ENCODE assay signal across 9 mouse cellular contexts in genomic region chr3:28564370-28565357, GRCm38 (mm10).
A peak's percentile ranks its signal among the peaks of the same experiment; 100 is the strongest.
DNase-seq lines count a peak whose midpoint lies in the region; ATAC-seq and TF ChIP-seq lines count a peak whose summit lies in the region.
"Had no signal": no experiment of that assay in that cellular context is flagged by ENCODE, and none has a peak within 500 bp of the region (broad histone marks: within the 10 kb centered on the region; RNA-seq: fewer than 3 reads in every experiment).

No protein-coding gene starts in this region.

- no peaks in the 10 kb centered on the region for H3K79me2 ChIP-seq in liver, adult 2 months (ENCODE audit: control insufficient read depth, insufficient read depth, low read length)

- peak; percentile 24 to 57 for DNase-seq in cerebellum, postnatal 14 days
- DNase-seq in cerebellum, adult 9-10 months: no peak
- no peak for DNase-seq in liver, adult 2 months (ENCODE audit: extremely low read depth, low read depth, low spot score)
- DNase-seq in liver: no peak
- peak; percentile 67 to 68 for DNase-seq in right cerebral cortex, postnatal 10 days (ENCODE audit: low spot score in 2 of 2)
- DNase-seq in adrenal gland, adult (ENCODE audit: inconsistent age in 2 of 2, low spot score in 1 of 2): no peak

- 0 out of 2 replicates have a peak, but pooled peaks have one; percentile 10 for TF ChIP-seq CTCF in liver, adult 2 months (IDR thresholded peaks at IDR 0.05; ENCODE audit: low read depth, low read length)

- no peak overlapping the region for H3K27ac ChIP-seq in liver, adult 2 months (replicated peaks; ENCODE audit: insufficient read depth, low read depth, low read length)
- H3K27ac ChIP-seq in kidney, embryonic 16.5 days (ENCODE audit: low read length): no peak overlapping the region

- WGBS in liver, adult 2 months: 73% methylated on average over 12 of the region's 12 CpGs
- WGBS in kidney, embryonic 16.5 days: 82% methylated on average over 12 of the region's 12 CpGs

- no peaks in the 10 kb centered on the region for H3K27me3 ChIP-seq in liver, adult 2 months (ENCODE audit: control insufficient read depth, insufficient read depth, low read length)
- no peaks in the 10 kb centered on the region for H3K27me3 ChIP-seq in kidney, embryonic 16.5 days (ENCODE audit: insufficient read depth, low read length)

- no peak overlapping the region for H3K4me3 ChIP-seq in liver, adult 2 months (ENCODE audit: insufficient read depth, low read depth, low read length)
- H3K4me3 ChIP-seq in kidney, embryonic 16.5 days (ENCODE audit: low read length): no peak overlapping the region
- H3K4me3 ChIP-seq: myocyte had no signal

- no peak for TF ChIP-seq POLR2A in liver, adult 2 months (IDR thresholded peaks at IDR 0.05; ENCODE audit: extremely low read depth, insufficient read depth, low read length)

- no peak overlapping the region for H3K9ac ChIP-seq in liver, adult 2 months (ENCODE audit: low read depth, low read length)
- H3K9ac ChIP-seq in kidney, embryonic 16.5 days (replicated peaks; ENCODE audit: low read length): no peak overlapping the region

- no peaks in the 10 kb centered on the region for H3K4me1 ChIP-seq in liver, adult 2 months (ENCODE audit: control insufficient read depth, insufficient read depth, low read length)
- no peaks in the 10 kb centered on the region for H3K4me1 ChIP-seq in kidney, embryonic 16.5 days (ENCODE audit: insufficient read depth, low read length)

- H3K4me2 ChIP-seq in kidney, embryonic 16.5 days (replicated peaks; ENCODE audit: low read depth, low read length): no peak overlapping the region

- ATAC-seq in common myeloid progenitor, adult 5-6 weeks (replicated peaks; ENCODE audit: low read depth, poor library complexity, severe bottlenecking): peak; percentile 91
- no peak for ATAC-seq in kidney, embryonic 16.5 days (ENCODE audit: low FRiP score, low TSS enrichment)

- no peaks in the 10 kb centered on the region for H3K36me3 ChIP-seq in liver, adult 2 months (ENCODE audit: control insufficient read depth, insufficient read depth, low read length)
- no peaks in the 10 kb centered on the region for H3K36me3 ChIP-seq in kidney, embryonic 16.5 days (ENCODE audit: insufficient read depth, low read length)

- peaks cover 3% of the 10 kb centered on the region; the same call in 1 of the 2 replicates for H3K9me3 ChIP-seq in kidney, embryonic 16.5 days (ENCODE audit: low read length)

Comparison
In these comparisons a context has a peak if more than half of its experiments do, and no peak if none do; other contexts are left out.
1. DNase-seq: peak in cerebellum, postnatal 14 days (2 of 2) and right cerebral cortex, postnatal 10 days (2 of 2); none in cerebellum, adult 9-10 months (single experiment), liver, adult 2 months (single experiment), liver (single experiment) and adrenal gland, adult (0 of 2).